Mouse (Mus musculus): Measurements from ENCODE around the gene Cox6a1. TPM values are rescaled to one million over a fixed set of nuclear protein-coding genes. Genes with fewer than 3 reads are reported as not detected.
"Not testable (repeated sequence)": the region's sequence is repeated elsewhere in the genome, so short reads cannot be mapped to it uniquely, and the experiment has no call there.

The Cox6a1 gene
- 100 to 1,000 TPM; 677 to 817 TPM for total RNA-seq (2021)

GRCm38 (mm10) chr5:115348546-115349224 is at the start of gene Cox6a1:
Gene Cox6a1 (minus strand): TSS chr5:115348981.
- DNase-seq (ENCODE audit: low spot score in 2 of 2): peak; percentile 98 to 99
- intact Hi-C loops (cut with DNase I): no loop called here

GRCm38 (mm10) chr5:115397839-115398780 is 49.3 kb upstream of the Cox6a1 start:
- DNase-seq (ENCODE audit: low spot score in 2 of 2): peak; percentile 26 to 40
- intact Hi-C loops (cut with DNase I): loop anchor here (5.0 kb wide), 1 partner anchor 39 kb away; no protein-coding TSS in a partner anchor

GRCm38 (mm10) chr5:115396654-115397053 is 47.9 kb upstream of the Cox6a1 start:
- intact Hi-C loops (cut with DNase I): loop anchor here (5.0 kb wide), 1 partner anchor 41 kb away; no protein-coding TSS in a partner anchor

GRCm38 (mm10) chr5:115394836-115395235 is 46.1 kb upstream of the Cox6a1 start:
- DNase-seq (ENCODE audit: low spot score in 2 of 2): no peak
- intact Hi-C loops (cut with DNase I): loop anchor here (5.0 kb wide), 1 partner anchor 42 kb away; no protein-coding TSS in a partner anchor

More at GRCm38 (mm10) chr5:115396654-115397053, 47.9 kb upstream of the Cox6a1 start:
- no peak for DNase-seq (ENCODE audit: low spot score in 2 of 2)

GRCm38 (mm10) chr5:115394223-115394622 is 45.4 kb upstream of the Cox6a1 start:
- intact Hi-C loops (cut with DNase I): no loop called here
- DNase-seq (ENCODE audit: low spot score in 2 of 2): no peak

- intact Hi-C loops (cut with DNase I): no loop called here
Measured at GRCm38 (mm10) chr5:115392969-115393368, 44.2 kb upstream of the Cox6a1 start.

GRCm38 (mm10) chr5:115391935-115392334 is 43.2 kb upstream of the Cox6a1 start:
- intact Hi-C loops (cut with DNase I): no loop called here

More at GRCm38 (mm10) chr5:115392969-115393368, 44.2 kb upstream of the Cox6a1 start:
- DNase-seq (ENCODE audit: low spot score in 2 of 2): no peak

GRCm38 (mm10) chr5:115378882-115379281 is 30.1 kb upstream of the Cox6a1 start:
- DNase-seq (ENCODE audit: low spot score in 2 of 2); intact Hi-C loops (cut with DNase I): not testable (repeated sequence)

More at GRCm38 (mm10) chr5:115391935-115392334, 43.2 kb upstream of the Cox6a1 start:
- DNase-seq (ENCODE audit: low spot score in 2 of 2): no peak

GRCm38 (mm10) chr5:115375436-115375835 is 26.7 kb upstream of the Cox6a1 start:
- intact Hi-C loops (cut with DNase I): no loop called here
- no peak for DNase-seq (ENCODE audit: low spot score in 2 of 2)

GRCm38 (mm10) chr5:115374204-115374820 is 25.5 kb upstream of the Cox6a1 start:
- DNase-seq (ENCODE audit: low spot score in 2 of 2): no peak
- intact Hi-C loops (cut with DNase I): no loop called here

- DNase-seq (ENCODE audit: low spot score in 2 of 2): no peak
- intact Hi-C loops (cut with DNase I): no loop called here
Measured at GRCm38 (mm10) chr5:115373441-115374203, 24.8 kb upstream of the Cox6a1 start.

GRCm38 (mm10) chr5:115371736-115372135 is 23.0 kb upstream of the Cox6a1 start:
- no peak for DNase-seq (ENCODE audit: low spot score in 2 of 2)
- intact Hi-C loops (cut with DNase I): no loop called here

- no peak for DNase-seq (ENCODE audit: low spot score in 2 of 2)
- intact Hi-C loops (cut with DNase I): no loop called here
Measured at GRCm38 (mm10) chr5:115364782-115365181, 16.0 kb upstream of the Cox6a1 start.

GRCm38 (mm10) chr5:115362819-115363714 is 14.3 kb upstream of the Cox6a1 start:
- intact Hi-C loops (cut with DNase I): no loop called here
- DNase-seq (ENCODE audit: low spot score in 2 of 2): peak; percentile 71 to 80

GRCm38 (mm10) chr5:115362216-115362615 is 13.4 kb upstream of the Cox6a1 start:
- DNase-seq (ENCODE audit: low spot score in 2 of 2): no peak
- intact Hi-C loops (cut with DNase I): no loop called here

- no peak for DNase-seq (ENCODE audit: low spot score in 2 of 2)
- intact Hi-C loops (cut with DNase I): loop anchor here (1.0 kb wide), 1 partner anchor 81 kb away; no protein-coding TSS in a partner anchor
Measured at GRCm38 (mm10) chr5:115359851-115360372, 11.1 kb upstream of the Cox6a1 start.

- intact Hi-C loops (cut with DNase I): loop anchor here (1.0 kb wide), 1 partner anchor 82 kb away; no protein-coding TSS in a partner anchor
- no peak for DNase-seq (ENCODE audit: low spot score in 2 of 2)
Measured at GRCm38 (mm10) chr5:115359438-115359837, 10.7 kb upstream of the Cox6a1 start.

- intact Hi-C loops (cut with DNase I): loop anchor here (1.0 kb wide), 1 partner anchor 82 kb away; no protein-coding TSS in a partner anchor
Measured at GRCm38 (mm10) chr5:115358872-115359271, 10.1 kb upstream of the Cox6a1 start.

More at GRCm38 (mm10) chr5:115358872-115359271, 10.1 kb upstream of the Cox6a1 start:
- peak; percentile 75 to 79 for DNase-seq (ENCODE audit: low spot score in 2 of 2)
